Mouse (Mus musculus) embryonic facial prominence, embryonic 13.5 days (tissue): Measurements from ENCODE around the gene Gm20662. TPM values are rescaled to one million over a fixed set of nuclear protein-coding genes. Genes with fewer than 3 reads are reported as not detected.
A peak's percentile ranks its signal among the peaks of the same experiment; 100 is the strongest.
"Not testable (repeated sequence)": the region's sequence is repeated elsewhere in the genome, so short reads cannot be mapped to it uniquely, and the experiment has no call there.

Experiments used
- ATAC-seq: fragments of 200-750 bp; cut with Nextera tagmentation; 2 replicates; pipeline ENCODE4 v1.8.0; 2017; ENCODE audit warnings: low read depth; ENCODE audit not compliant: insufficient number of reproducible peaks, insufficient read depth, low FRiP score, low TSS enrichment
- H3K27ac ChIP-seq: fragments of 300-500 bp; sonication (generic); 2 replicates; pipeline ENCODE4 v1.5.1; 2015; ENCODE audit warnings: moderate library complexity, mild to moderate bottlenecking, inconsistent platforms
- H3K27me3 ChIP-seq: fragments of 300-500 bp; sonication (generic); 2 replicates; pipeline ENCODE4 v1.6.1; 2015; ENCODE audit warnings: mild to moderate bottlenecking, inconsistent platforms
- H3K36me3 ChIP-seq: fragments of 300-500 bp; sonication (generic); 2 replicates; pipeline ENCODE4 v1.6.1; 2015; ENCODE audit warnings: mild to moderate bottlenecking, inconsistent platforms
- H3K4me1 ChIP-seq: fragments of 300-500 bp; sonication (generic); 2 replicates; pipeline ENCODE4 v1.6.1; 2015; ENCODE audit warnings: inconsistent platforms
- H3K4me2 ChIP-seq: fragments of 300-500 bp; sonication (generic); 2 replicates; pipeline ENCODE4 v1.6.1; 2015; ENCODE audit warnings: moderate library complexity, mild to moderate bottlenecking, inconsistent platforms
- H3K4me3 ChIP-seq: fragments of 300-500 bp; sonication (generic); 2 replicates; pipeline ENCODE4 v1.5.1; 2015; ENCODE audit warnings: mild to moderate bottlenecking, inconsistent platforms
- H3K9ac ChIP-seq: fragments of 300-500 bp; sonication (generic); 2 replicates; pipeline ENCODE4 v1.6.1; 2015; ENCODE audit warnings: mild to moderate bottlenecking, inconsistent platforms
- H3K9me3 ChIP-seq: fragments of 300-500 bp; sonication (generic); 2 replicates; pipeline ENCODE4 v1.6.1; 2016; ENCODE audit warnings: inconsistent platforms
- WGBS: fragments of 180-500 bp; shearing (Covaris S2); methylation state at CpG from one replicate; pipeline ENCODE4 v1.1.7; 2015; ENCODE audit warnings: mixed read lengths; 5-methylcytosine and 5-hydroxymethylcytosine counted together
- polyA plus RNA-seq: library from polyadenylated mRNA; unstranded; fragments of >200 nt; fragmentation: Nextera tagmentation; extraction: Ambion mirVana; gene quantifications from 2 replicates; pipeline ENCODE4 v1.2.1, GENCODE M21; 2015

Gm20662 gene
- polyA plus RNA-seq, 1 experiment from 2014 or later = 0.58 TPM

DNA sequence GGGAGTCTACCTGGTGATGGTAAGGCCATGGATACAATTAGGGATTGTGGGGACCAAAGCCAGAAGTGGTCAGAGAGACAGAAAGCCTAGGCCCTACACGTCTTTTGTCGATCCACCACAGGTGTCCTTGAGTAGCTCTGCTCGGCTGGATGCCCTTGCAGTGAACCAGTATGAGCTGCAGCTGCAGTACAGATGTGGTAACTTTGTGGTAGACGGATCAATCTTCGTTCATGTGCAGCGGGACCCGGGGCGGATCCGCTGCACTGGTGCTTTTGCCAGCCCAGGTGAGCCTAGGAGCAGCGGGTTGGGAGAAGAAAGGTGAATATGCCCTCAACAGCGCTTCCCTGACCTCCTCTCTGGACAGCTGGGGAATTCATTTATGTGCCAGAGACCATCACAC is 3.1 kb upstream of the Gm20662 start:
- Histone ChIP-seq H3K9me3 (no peaks in the 10 kb centered on the region), H3K9ac (0 out of 2 replicates have a peak overlapping the region, but pooled peaks have one; percentile 36), H3K4me2 (no peak overlapping the region), H3K4me1 (peaks cover 9% of the 10 kb centered on the region), H3K27me3 (no peaks in the 10 kb centered on the region), H3K4me3 (no peak overlapping the region), H3K36me3 (no peaks in the 10 kb centered on the region), H3K27ac (no peak overlapping the region)
- no peak for ATAC-seq
- WGBS = 77% methylated on average over 11 of the region's 11 CpGs

DNA sequence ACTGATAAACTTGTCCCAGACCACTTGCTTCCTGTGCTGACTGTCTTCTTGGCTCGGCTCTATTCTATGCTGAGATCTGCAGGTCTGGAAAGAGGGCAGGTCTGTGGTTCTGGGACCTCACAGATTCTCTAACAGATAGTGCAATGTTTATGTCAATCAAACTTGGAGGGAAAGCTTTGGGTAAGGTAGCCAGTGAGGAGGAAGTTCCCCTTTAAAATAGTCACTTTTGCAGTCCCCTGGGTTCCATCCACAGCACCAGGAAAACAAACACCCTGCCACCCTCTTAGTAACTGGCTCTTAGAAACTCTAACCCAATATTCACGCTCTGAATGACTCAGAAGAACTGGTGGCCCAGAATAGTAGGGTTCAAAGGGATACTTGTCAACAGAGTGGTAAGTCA is 1.7 kb upstream of the Gm20662 start:
- WGBS = 65% methylated on average over 2 of the region's 2 CpGs
- no peak for ATAC-seq

DNA sequence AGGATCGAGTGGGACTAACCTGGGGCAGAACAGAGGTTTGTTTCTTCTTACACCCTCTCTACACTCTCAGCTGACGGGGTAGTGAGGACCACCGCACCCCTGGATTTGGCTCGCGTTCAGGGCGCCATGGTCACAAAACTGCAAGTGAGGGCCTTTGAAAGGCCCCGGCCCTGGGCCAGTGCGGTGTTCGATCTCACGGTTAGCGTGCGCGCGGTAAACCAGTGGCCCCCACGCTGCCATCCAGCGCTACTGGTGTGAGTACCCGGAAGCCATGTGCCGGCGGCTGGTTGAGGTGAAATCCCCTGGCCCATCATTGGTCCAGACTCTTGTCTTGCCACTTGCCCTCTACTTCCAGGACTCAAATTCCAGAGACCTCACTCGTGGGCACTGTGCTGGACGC is 636 bp upstream of the Gm20662 start:
- ATAC-seq = no peak
- peaks cover 8% of the 10 kb centered on the region for H3K4me1 ChIP-seq
- H3K27ac ChIP-seq = no peak overlapping the region
- no peak overlapping the region for H3K4me3 ChIP-seq
- no peaks in the 10 kb centered on the region for H3K27me3 ChIP-seq
- H3K36me3 ChIP-seq = no peaks in the 10 kb centered on the region
- H3K9me3 ChIP-seq = no peaks in the 10 kb centered on the region
- WGBS = 93% methylated on average over 21 of the region's 21 CpGs
- H3K9ac ChIP-seq = no peak overlapping the region
- H3K4me2 ChIP-seq = no peak overlapping the region

More for the DNA sequence above, 1.7 kb upstream of the Gm20662 start:
- Histone ChIP-seq H3K4me1 (peaks cover 8% of the 10 kb centered on the region), H3K9ac (no peak overlapping the region), H3K4me2 (no peak overlapping the region), H3K27ac (no peak overlapping the region), H3K9me3 (no peaks in the 10 kb centered on the region), H3K4me3 (no peak overlapping the region), H3K27me3 (no peaks in the 10 kb centered on the region), H3K36me3 (no peaks in the 10 kb centered on the region)

DNA sequence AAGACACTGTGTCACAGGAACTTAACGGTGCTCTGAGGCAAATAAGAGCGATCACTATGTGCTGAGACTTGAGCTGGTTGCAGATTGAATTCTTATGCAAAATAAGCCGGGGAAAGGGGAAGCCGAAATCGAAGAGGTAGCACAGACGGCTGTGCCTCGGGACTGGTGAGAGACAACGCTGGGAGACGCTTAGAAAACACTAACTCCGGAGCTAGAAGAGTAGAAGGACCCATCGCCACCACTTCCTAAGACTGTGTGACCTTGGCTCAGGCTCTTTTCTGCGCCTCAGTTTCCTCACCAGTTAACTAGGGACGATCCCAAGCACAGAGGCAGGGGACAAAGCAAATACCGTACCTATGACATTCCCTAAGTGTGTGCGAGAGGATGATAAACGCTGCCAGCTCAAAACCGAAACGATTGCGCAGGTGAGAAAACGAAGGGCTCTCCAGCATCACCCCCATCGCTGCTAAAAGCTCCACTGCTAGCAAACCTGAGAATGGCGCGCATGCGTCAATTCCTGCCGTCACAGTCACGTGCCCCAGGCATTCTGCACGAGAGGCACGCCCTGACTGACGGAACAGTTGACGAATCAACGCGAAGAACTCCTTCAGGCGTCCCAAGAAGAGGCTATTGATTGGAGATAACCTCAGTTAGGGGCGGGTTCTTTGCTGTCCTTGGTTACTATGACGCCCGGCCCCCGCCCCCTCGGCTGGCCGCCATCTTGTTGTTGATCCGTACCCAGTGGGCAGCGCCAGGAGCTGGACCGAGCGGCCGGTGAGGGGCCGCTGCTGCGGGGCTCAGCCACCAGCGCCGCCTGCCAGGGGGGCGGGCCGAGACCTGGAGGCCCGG is 6.0 kb downstream of the Gm20662 start, which contains the start of gene Ip6k1:
TSS of gene Ip6k1 (plus strand) at position 580 of the 849 bp plus-strand sequence.
- Histone ChIP-seq H3K4me1 (peaks cover 26% of the 10 kb centered on the region), H3K4me3 (peak within 1 kb of the TSS; percentile 99), H3K36me3 (peaks cover under 1% of the 10 kb centered on the region; the same call in 1 of the 2 replicates), H3K4me2 (peak within 1 kb of the TSS; percentile 83), H3K27me3 (no peaks in the 10 kb centered on the region), H3K9me3 (no peaks in the 10 kb centered on the region), H3K9ac (peak within 1 kb of the TSS; percentile 98), H3K27ac (peak within 1 kb of the TSS; percentile 93)
- under 1% methylated on average over 51 of the region's 51 CpGs for WGBS
- ATAC-seq = peak; percentile 99

DNA sequence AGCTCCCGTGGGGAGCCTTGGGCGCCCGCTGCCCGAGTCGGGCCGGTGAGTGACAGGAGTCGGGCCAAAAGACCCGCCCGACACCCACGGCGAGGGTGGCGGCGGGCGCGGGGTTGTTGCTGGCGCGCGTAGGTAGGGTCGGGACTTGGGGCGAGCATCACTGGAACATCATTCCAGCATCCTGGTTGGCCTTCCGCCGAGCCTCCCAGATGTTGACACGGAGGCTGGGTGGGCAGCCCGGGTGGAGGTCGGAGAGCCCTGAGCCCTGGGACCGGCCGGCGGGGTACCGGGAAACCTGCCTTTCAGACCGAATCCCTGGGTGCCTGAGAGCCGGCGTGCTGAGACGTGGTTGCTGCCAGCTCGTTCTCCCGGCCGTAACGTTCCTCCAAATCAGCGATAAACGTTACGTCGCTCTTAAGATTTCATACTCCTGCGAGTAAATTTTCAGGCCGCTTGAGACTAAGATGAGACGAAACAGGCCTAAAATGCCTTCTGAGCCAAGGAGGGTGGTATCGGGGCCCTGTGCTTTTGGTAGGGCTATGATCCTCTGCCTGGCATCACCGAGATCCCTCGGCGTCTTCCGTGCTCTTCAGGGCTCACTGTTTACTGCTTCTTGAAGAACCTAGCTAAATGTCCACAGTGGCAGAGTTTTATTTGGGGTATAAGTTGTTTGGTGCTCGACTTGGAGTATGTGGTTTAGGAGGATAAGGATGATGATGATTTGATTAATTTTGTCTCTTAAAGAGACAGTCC is 6.8 kb downstream of the Gm20662 start:
- peak overlapping the region; percentile 99 for H3K4me3 ChIP-seq
- under 1% methylated on average over 50 of the region's 50 CpGs for WGBS
- peak overlapping the region; percentile 98 for H3K9ac ChIP-seq
- H3K9me3 ChIP-seq = no peaks in the 10 kb centered on the region
- H3K4me1 ChIP-seq = peaks cover 26% of the 10 kb centered on the region
- no peak; the same call in 1 of the 2 replicates for ATAC-seq
- peak overlapping the region; percentile 69 for H3K4me2 ChIP-seq
- H3K36me3 ChIP-seq = peaks cover 3% of the 10 kb centered on the region; the same call in 1 of the 2 replicates
- peak overlapping the region; percentile 93 for H3K27ac ChIP-seq
- H3K27me3 ChIP-seq = no peaks in the 10 kb centered on the region

DNA sequence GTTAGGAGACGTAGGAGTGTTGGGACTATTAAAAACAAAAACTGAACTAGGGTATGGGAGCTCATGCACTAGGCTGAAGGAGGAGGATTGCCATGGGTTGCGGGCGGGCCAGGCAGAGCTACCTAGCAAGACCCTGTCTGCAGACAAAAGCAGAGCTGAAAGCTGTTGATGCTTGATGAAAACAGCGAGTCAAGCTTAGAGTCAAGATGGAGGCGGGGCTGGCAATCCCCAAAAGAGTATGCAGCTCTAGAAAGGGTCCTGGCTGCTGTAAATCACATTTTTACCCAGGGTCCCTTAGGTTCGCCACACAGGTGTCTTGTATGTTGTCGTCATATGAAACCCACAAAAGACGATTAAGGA is 7.4 kb downstream of the Gm20662 start:
- no peaks in the 10 kb centered on the region for H3K9me3 ChIP-seq

DNA sequence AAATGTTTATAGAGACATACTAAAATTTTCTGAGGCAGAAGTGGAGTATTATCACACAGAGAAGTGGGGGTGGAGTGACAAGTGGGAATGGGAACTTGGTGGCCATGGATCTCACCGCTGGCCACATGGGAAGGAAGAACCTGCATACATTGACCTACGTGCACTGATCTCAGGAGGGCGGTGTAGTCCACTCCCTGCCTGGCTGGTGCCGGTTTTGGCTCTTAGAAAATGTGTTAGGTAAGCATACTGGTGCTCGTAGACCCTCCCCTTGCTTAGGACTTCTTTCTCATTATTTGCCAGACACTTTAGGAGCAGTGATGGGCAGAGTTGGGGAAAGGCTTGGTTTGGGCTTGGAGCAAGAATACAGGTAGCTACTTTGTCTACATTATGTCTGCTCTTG is 11.9 kb downstream of the Gm20662 start:
- H3K4me3 ChIP-seq = no peak overlapping the region
- no peak for ATAC-seq
- H3K27me3 ChIP-seq = no peaks in the 10 kb centered on the region
- H3K9ac ChIP-seq = no peak overlapping the region
- H3K27ac ChIP-seq = no peak overlapping the region
- peaks cover 9% of the 10 kb centered on the region; the same call in 1 of the 2 replicates for H3K36me3 ChIP-seq
- H3K9me3 ChIP-seq = no peaks in the 10 kb centered on the region
- H3K4me2 ChIP-seq = no peak overlapping the region
- H3K4me1 ChIP-seq = peaks cover 19% of the 10 kb centered on the region
- 92% methylated on average over 5 of the region's 5 CpGs for WGBS

More for the DNA sequence above, 7.4 kb downstream of the Gm20662 start:
- Histone ChIP-seq H3K4me3 (peak overlapping the region; percentile 99), H3K4me2 (peak overlapping the region; percentile 69), H3K27me3 (no peaks in the 10 kb centered on the region), H3K9ac (peak overlapping the region; percentile 98), H3K27ac (peak overlapping the region; percentile 93), H3K4me1 (peaks cover 26% of the 10 kb centered on the region), H3K36me3 (peaks cover 3% of the 10 kb centered on the region; the same call in 1 of the 2 replicates)
- WGBS = 11% methylated on average over 8 of the region's 8 CpGs
- no peak for ATAC-seq

DNA sequence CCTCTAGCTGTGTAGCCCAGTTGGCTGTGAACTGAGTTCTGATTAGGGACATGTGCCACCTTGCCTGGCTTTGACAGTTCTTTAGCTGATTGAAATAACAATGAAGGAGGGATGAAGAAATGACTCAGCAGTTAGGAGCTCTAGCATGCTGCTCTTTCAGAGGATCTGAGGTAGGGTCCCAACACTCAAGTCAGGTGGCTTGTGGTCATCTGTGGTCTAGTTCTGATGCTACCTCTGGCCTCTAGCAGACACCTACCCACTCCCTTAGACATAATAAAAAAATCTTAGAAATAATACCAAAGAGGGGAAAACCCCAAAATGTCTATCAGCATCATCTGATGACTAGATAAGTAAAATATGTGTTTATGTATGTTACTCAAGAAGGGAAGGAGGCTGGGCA is 14.2 kb downstream of the Gm20662 start:
- H3K27ac ChIP-seq = no peak overlapping the region
- no peaks in the 10 kb centered on the region for H3K27me3 ChIP-seq
- no peak for ATAC-seq
- H3K36me3 ChIP-seq = peaks cover 15% of the 10 kb centered on the region; the same call in 1 of the 2 replicates
- no peaks in the 10 kb centered on the region for H3K9me3 ChIP-seq
- peaks cover 2% of the 10 kb centered on the region for H3K4me1 ChIP-seq
- H3K4me3 ChIP-seq = no peak overlapping the region
- H3K4me2 ChIP-seq = no peak overlapping the region
- H3K9ac ChIP-seq = no peak overlapping the region

DNA sequence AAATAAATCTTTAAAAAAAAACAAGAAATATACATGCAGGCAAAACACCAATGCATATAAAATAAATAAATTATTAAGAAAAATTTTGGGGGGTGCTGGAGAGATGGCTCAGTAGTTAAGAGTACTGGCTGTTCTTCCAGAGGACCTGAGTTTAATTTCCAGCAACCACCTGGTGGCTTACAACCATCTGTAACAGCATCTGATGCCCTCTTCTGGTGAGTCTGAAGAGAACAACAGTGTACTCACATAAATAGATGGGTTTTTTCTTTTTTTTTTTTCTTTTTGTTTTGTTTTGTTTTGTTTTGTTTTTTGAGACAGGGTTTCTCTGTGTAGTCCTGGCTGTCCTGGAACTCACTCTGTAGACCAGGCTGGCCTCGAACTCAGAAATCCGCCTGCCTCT is 17.4 kb downstream of the Gm20662 start:
- not testable (repeated sequence) for ATAC-seq, H3K4me3 ChIP-seq, H3K4me2 ChIP-seq, H3K9me3 ChIP-seq, H3K9ac ChIP-seq, H3K4me1 ChIP-seq, H3K27ac ChIP-seq, H3K27me3 ChIP-seq
- 89% methylated on average over 2 of the region's 2 CpGs for WGBS
- peaks cover 17% of the 10 kb centered on the region for H3K36me3 ChIP-seq

DNA sequence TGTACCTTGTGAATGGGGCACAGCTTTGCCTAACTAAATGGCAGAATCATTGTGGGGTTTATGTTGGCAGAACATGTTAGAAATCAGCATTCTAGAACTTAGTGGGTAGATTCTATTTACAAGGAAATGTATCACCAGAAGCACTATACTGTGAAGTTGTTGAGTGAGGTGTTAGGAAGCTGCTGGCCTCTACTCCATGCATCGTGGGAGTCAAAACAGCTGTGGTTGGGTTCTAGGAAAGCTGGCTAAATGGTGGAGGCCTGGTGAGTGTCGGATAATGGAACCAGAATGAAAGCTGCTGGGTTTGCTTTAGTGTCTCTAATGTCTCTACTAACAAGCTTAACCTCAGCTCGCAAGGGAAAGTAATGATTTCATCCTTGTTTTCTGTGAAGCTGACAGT is 21.0 kb downstream of the Gm20662 start:
- WGBS = 83% methylated on average over 3 of the region's 3 CpGs

DNA sequence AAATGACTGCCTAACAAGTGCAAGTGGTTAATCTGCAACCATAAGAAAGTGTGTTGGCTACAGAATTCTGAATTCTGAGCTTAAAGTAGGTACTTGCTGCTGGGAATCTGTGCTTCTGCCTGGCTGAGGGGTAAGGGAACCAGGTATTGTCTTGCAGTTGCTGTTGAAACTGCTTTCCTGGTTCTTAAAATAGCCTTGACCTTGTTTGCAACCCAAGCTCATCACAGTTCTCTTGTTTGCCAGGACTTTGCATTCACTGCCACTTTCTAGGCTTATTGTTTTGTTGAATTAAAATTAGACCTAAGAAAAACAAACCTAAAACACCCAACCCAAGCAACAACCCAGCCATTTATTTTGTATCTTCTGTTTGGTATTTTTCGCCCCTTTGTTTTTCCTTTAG is 24.6 kb downstream of the Gm20662 start:
- Histone ChIP-seq H3K27me3 (no peaks in the 10 kb centered on the region), H3K9me3 (no peaks in the 10 kb centered on the region), H3K9ac (no peak overlapping the region), H3K27ac (no peak overlapping the region), H3K4me2 (no peak overlapping the region), H3K4me1 (no peaks in the 10 kb centered on the region; the same call in 1 of the 2 replicates), H3K4me3 (no peak overlapping the region), H3K36me3 (peaks cover 22% of the 10 kb centered on the region)
- no peak for ATAC-seq
- 95% methylated on average over 1 of the region's 1 CpGs for WGBS

More for the DNA sequence above, 21.0 kb downstream of the Gm20662 start:
- H3K36me3 ChIP-seq = peaks cover 17% of the 10 kb centered on the region
- no peak overlapping the region for H3K9ac ChIP-seq
- no peak overlapping the region for H3K4me3 ChIP-seq
- H3K9me3 ChIP-seq = no peaks in the 10 kb centered on the region
- H3K27ac ChIP-seq = no peak overlapping the region
- no peaks in the 10 kb centered on the region for H3K27me3 ChIP-seq
- no peak overlapping the region for H3K4me2 ChIP-seq
- ATAC-seq = no peak
- H3K4me1 ChIP-seq = no peaks in the 10 kb centered on the region; the same call in 1 of the 2 replicates
